Mouse (Mus musculus): ENCODE data around the gene Pcsk6. TPM values are rescaled to one million over a fixed set of nuclear protein-coding genes. Genes with fewer than 3 reads are reported as not detected.

Gene Pcsk6
- polyA plus RNA-seq, 1 experiment from 2014 or later: 2.1 TPM

Other genes with a start within 250 kb of the Pcsk6 start
- gene Tarsl2, start 216.8 kb upstream of the Pcsk6 start, polyA plus RNA-seq (2016; fragmentation: Nextera tagmentation; extraction: Ambion mirVana): 10.6 and 12.4 TPM in 2 replicates
- 68.7 and 71.9 TPM in 2 replicates for gene Tm2d3, start 170.6 kb upstream of the Pcsk6 start, polyA plus RNA-seq (2016; fragmentation: Nextera tagmentation; extraction: Ambion mirVana)
- gene Gm45213, start 181.9 kb downstream of the Pcsk6 start, polyA plus RNA-seq (2016; fragmentation: Nextera tagmentation; extraction: Ambion mirVana): not detected in 2 replicates
- gene Snrpa1, start 197.3 kb downstream of the Pcsk6 start, polyA plus RNA-seq (2016; fragmentation: Nextera tagmentation; extraction: Ambion mirVana): 213 and 216 TPM in 2 replicates
- gene Selenos, start 217.9 kb downstream of the Pcsk6 start, polyA plus RNA-seq (2016; fragmentation: Nextera tagmentation; extraction: Ambion mirVana): 93.2 and 94.7 TPM in 2 replicates
- 20.7 and 21.2 TPM in 2 replicates for gene Chsy1, start 247.8 kb downstream of the Pcsk6 start, polyA plus RNA-seq (2016; fragmentation: Nextera tagmentation; extraction: Ambion mirVana)